Mouse (Mus musculus): Measurements from ENCODE around the gene Ganab.
A peak's percentile ranks its signal among the peaks of the same experiment; 100 is the strongest.

The Ganab gene

GRCm38 (mm10) chr19:8929224-8930088 lies 31.6 kb downstream of the Ganab start, which contains the start of the genes Rom1 and Eml3:
Rom1 (minus strand) TSS chr19:8929356.
Eml3 (plus strand) TSS chr19:8929552.
- DNase-seq (ENCODE audit: low read depth), result peak; percentile 82

GRCm38 (mm10) chr19:8930117-8930516 lies 32.2 kb downstream of the Ganab start:
- peak; percentile 44 for DNase-seq (ENCODE audit: low read depth)

- no peak for DNase-seq (ENCODE audit: low read depth)
Observed at GRCm38 (mm10) chr19:8930771-8931170, 32.9 kb downstream of the Ganab start.

GRCm38 (mm10) chr19:8936736-8937135 lies 38.9 kb downstream of the Ganab start:
- no peak for DNase-seq (ENCODE audit: low read depth)

GRCm38 (mm10) chr19:8940526-8941133 lies 42.8 kb downstream of the Ganab start:
- DNase-seq (ENCODE audit: low read depth), result no peak

- no peak for DNase-seq (ENCODE audit: low read depth)
Observed at GRCm38 (mm10) chr19:8941136-8941514, 43.3 kb downstream of the Ganab start.

GRCm38 (mm10) chr19:8941515-8942217 lies 43.8 kb downstream of the Ganab start, which contains the start of gene Mta2:
Mta2 (plus strand) TSS chr19:8941875.
- DNase-seq (ENCODE audit: low read depth), result peak; percentile 99

GRCm38 (mm10) chr19:8942276-8942964 lies 44.5 kb downstream of the Ganab start:
- DNase-seq (ENCODE audit: low read depth), result peak; percentile 70

- peak; percentile 50 for DNase-seq (ENCODE audit: low read depth)
Observed at GRCm38 (mm10) chr19:8943047-8943446, 45.2 kb downstream of the Ganab start.

- no peak for DNase-seq (ENCODE audit: low read depth)
Observed at GRCm38 (mm10) chr19:8944062-8944461, 46.2 kb downstream of the Ganab start.

- peak; percentile 75 for DNase-seq (ENCODE audit: low read depth)
Observed at GRCm38 (mm10) chr19:8944750-8945149, 46.9 kb downstream of the Ganab start.

- peak; percentile 50 for DNase-seq (ENCODE audit: low read depth)
Observed at GRCm38 (mm10) chr19:8945251-8945650, 47.4 kb downstream of the Ganab start.

- DNase-seq (ENCODE audit: low read depth), result no peak
Observed at GRCm38 (mm10) chr19:8946929-8947328, 49.1 kb downstream of the Ganab start.

- no peak for DNase-seq (ENCODE audit: low read depth)
Observed at GRCm38 (mm10) chr19:8950190-8950589, 52.3 kb downstream of the Ganab start.

- DNase-seq (ENCODE audit: low read depth), result no peak
Observed at GRCm38 (mm10) chr19:8952241-8952640, 54.4 kb downstream of the Ganab start.

GRCm38 (mm10) chr19:8953135-8954039 lies 55.5 kb downstream of the Ganab start, which contains the start of gene Tut1:
Tut1 (plus strand) TSS chr19:8953847.
- peak; percentile 98 for DNase-seq (ENCODE audit: low read depth)

GRCm38 (mm10) chr19:8954171-8954570 lies 56.3 kb downstream of the Ganab start:
- DNase-seq (ENCODE audit: low read depth), result no peak

- DNase-seq (ENCODE audit: low read depth), result no peak
Observed at GRCm38 (mm10) chr19:8962256-8962655, 64.4 kb downstream of the Ganab start.

GRCm38 (mm10) chr19:8965075-8965474 lies 67.2 kb downstream of the Ganab start:
- DNase-seq (ENCODE audit: low read depth), result no peak

- DNase-seq (ENCODE audit: low read depth), result peak; percentile 65
Observed at GRCm38 (mm10) chr19:8965771-8966170, 67.9 kb downstream of the Ganab start.

GRCm38 (mm10) chr19:8966198-8966589 lies 68.3 kb downstream of the Ganab start:
- no peak for DNase-seq (ENCODE audit: low read depth)

All from NIH3T3 (cell line).